8 mouse cellular contexts compared by ENCODE assay signal in the genomic region with DNA sequence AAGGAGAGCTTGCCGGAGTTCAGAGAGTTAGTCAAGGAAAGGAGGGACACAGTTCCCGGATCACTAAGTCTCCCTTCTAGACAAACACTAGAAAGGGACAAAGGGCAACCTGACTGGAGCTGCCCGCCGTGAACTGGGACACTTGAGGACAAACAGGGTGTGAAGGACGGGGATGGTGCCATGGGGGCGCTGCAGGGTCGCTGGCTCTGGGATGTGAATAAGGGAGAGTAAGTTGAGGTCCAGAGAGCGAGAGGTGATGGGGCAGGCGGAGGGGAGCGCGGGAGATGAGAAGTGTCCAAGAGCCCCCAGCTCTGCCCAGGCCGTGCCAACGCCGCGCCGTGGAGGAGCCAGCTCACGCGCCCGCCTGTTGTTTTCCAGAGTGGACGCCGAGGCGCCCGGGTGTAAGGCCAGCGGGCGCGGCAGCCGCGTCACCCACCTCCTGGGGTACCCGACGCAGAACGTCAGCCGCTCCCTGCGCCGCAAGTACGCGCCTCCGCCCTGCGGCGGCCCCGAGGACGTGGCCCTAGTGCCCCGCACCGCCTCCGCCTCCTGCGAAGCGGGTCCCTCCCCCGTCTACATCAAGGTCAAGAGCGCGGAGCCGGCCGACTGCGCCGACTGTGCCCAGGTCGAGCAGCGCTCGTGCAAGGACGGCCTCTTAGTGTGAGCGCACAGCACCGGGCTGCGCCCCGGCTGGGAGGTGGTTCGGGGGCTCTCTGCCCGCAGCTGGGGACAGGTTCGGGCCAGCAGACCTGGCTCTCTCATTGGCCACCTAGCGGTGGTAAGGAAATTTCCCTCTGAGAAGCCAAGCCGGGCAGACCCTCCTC. TPM values are rescaled to one million over a fixed set of nuclear protein-coding genes. Genes with fewer than 3 reads are reported as not detected.
A peak's percentile ranks its signal among the peaks of the same experiment; 100 is the strongest.
DNase-seq lines count a peak whose midpoint lies in the region; ATAC-seq and TF ChIP-seq lines count a peak whose summit lies in the region.

No protein-coding gene starts in this region.

- peak; percentile 89 for ATAC-seq in hindbrain, postnatal 0 days

- H3K4me1 ChIP-seq in hindbrain, postnatal 0 days (ENCODE audit: insufficient read depth, low read length), result no peaks in the 10 kb centered on the region; the same call in 1 of the 2 replicates

- H3K9ac ChIP-seq in hindbrain, postnatal 0 days (replicated peaks; ENCODE audit: low read length), result peak overlapping the region; percentile 65

- peak; percentile 80 for TF ChIP-seq CTCF in hindbrain, postnatal 0 days (IDR thresholded peaks at IDR 0.05; ENCODE audit: low read depth)
- peak; percentile 77 for TF ChIP-seq CTCF in left cerebral cortex, adult 2 months (IDR thresholded peaks at IDR 0.05)

- WGBS in hindbrain, postnatal 0 days, result under 1% methylated on average over 52 of the region's 66 CpGs

- H3K27me3 ChIP-seq in hindbrain, postnatal 0 days (ENCODE audit: insufficient read depth, low read length), result peaks cover 2% of the 10 kb centered on the region; the same call in 1 of the 2 replicates

- H3K36me3 ChIP-seq in hindbrain, postnatal 0 days (ENCODE audit: insufficient read depth, low read length), result no peaks in the 10 kb centered on the region

- H3K4me2 ChIP-seq in hindbrain, postnatal 0 days (ENCODE audit: low read depth, low read length), result peak overlapping the region; percentile 98

- peak overlapping the region; percentile 51 for H3K4me3 ChIP-seq in hindbrain, postnatal 0 days (ENCODE audit: low read length)
- H3K4me3 ChIP-seq in left cerebral cortex, adult 2 months, result peak overlapping the region; percentile 64

- peak overlapping the region; percentile 64 for H3K27ac ChIP-seq in hindbrain, postnatal 0 days
- H3K27ac ChIP-seq in left cerebral cortex, adult 2 months, result peak overlapping the region; percentile 76

- peak; percentile 86 for DNase-seq in R1 (ENCODE audit: low read depth, low spot score)
- peak; percentile 79 to 80 for DNase-seq in cerebellum, postnatal 25 days
- DNase-seq in gastrocnemius, adult 8-10 months (ENCODE audit: low spot score in 2 of 2), result peak; percentile 13 to 41
- DNase-seq in hindbrain, postnatal 0 days (ENCODE audit: low spot score), result peak; percentile 87
- peak; percentile 59 to 65 for DNase-seq in left cerebral cortex, adult 2 months (ENCODE audit: extremely low spot score in 1 of 2, low spot score in 2 of 2)
- peak; percentile 83 to 87 for DNase-seq in lung, postnatal 4 days
- DNase-seq in retina, postnatal 7 days (ENCODE audit: low read depth, low spot score), result peak; percentile 43
- peak; percentile 71 for DNase-seq in urinary bladder, postnatal 14 days (ENCODE audit: low spot score)

- no peaks in the 10 kb centered on the region for H3K9me3 ChIP-seq in hindbrain, postnatal 0 days (ENCODE audit: low read length)

- intact Hi-C loops in left cerebral cortex, adult 2 months (cut with DNase I), result loop anchor here (2.0 kb wide), 1 partner anchor 34 kb away; no protein-coding TSS in a partner anchor

RNA-seq across cellular contexts. Expression of gene Vsig8, which starts 7.1 kb away (rescaled TPM):
- not detected for total RNA-seq in gastrocnemius, adult 8-10 months (2022)
- 1.9 and 2.9 TPM in 2 replicates for total RNA-seq in hindbrain, postnatal 0 days (2014; rRNA removed)
- polyA plus RNA-seq in hindbrain, postnatal 0 days (2015; fragmentation: Nextera tagmentation; extraction: Ambion mirVana), result 1.9 and 2.0 TPM in 2 replicates
- total RNA-seq in left cerebral cortex, adult 2 months (2021), result under 1 TPM; 0.23 to 0.26 TPM

RNA-seq across cellular contexts. Expression of gene Slamf8, which starts 27.5 kb away (rescaled TPM):
- not detected for total RNA-seq in gastrocnemius, adult 8-10 months (2022)
- total RNA-seq in hindbrain, postnatal 0 days (2014; rRNA removed), result 0.11 TPM in 1 of 2 replicates, not detected in the other
- 0.14 TPM in 1 of 2 replicates, not detected in the other for polyA plus RNA-seq in hindbrain, postnatal 0 days (2015; fragmentation: Nextera tagmentation; extraction: Ambion mirVana)
- not detected for total RNA-seq in left cerebral cortex, adult 2 months (2021)

RNA-seq across cellular contexts. Expression of gene Fcrl6, which starts 39.5 kb away (rescaled TPM):
- total RNA-seq in gastrocnemius, adult 8-10 months (2022), result not detected
- total RNA-seq in hindbrain, postnatal 0 days (2014; rRNA removed), result 0.18 TPM in 1 of 2 replicates, not detected in the other
- not detected in 2 replicates for polyA plus RNA-seq in hindbrain, postnatal 0 days (2015; fragmentation: Nextera tagmentation; extraction: Ambion mirVana)
- not detected for total RNA-seq in left cerebral cortex, adult 2 months (2021)

RNA-seq across cellular contexts. Expression of gene Cfap45, which starts 42.3 kb away (rescaled TPM):
- not detected for total RNA-seq in gastrocnemius, adult 8-10 months (2022)
- 1.0 and 1.2 TPM in 2 replicates for total RNA-seq in hindbrain, postnatal 0 days (2014; rRNA removed)
- polyA plus RNA-seq in hindbrain, postnatal 0 days (2015; fragmentation: Nextera tagmentation; extraction: Ambion mirVana), result 3.7 and 4.5 TPM in 2 replicates
- total RNA-seq in left cerebral cortex, adult 2 months (2021), result 1 to 10 TPM; 4.5 to 5.2 TPM

Comparison
In these comparisons a context has a peak if more than half of its experiments do, and no peak if none do; other contexts are left out.
1. Peak in every context shown above with its lines: DNase-seq, ATAC-seq, H3K4me3 ChIP-seq and H3K27ac ChIP-seq.
2. DNase-seq: peak in every context shown above with its lines; median percentile 87 in hindbrain, postnatal 0 days; 86 in R1; 85 in lung, postnatal 4 days; 80 in cerebellum, postnatal 25 days; 71 in urinary bladder, postnatal 14 days; 62 in left cerebral cortex, adult 2 months; 43 in retina, postnatal 7 days; 27 in gastrocnemius, adult 8-10 months.